Mouse (Mus musculus): ENCODE data around the gene H2-Q2.
A peak's percentile ranks its signal among the peaks of the same experiment; 100 is the strongest.
"Not testable (repeated sequence)": the region's sequence is repeated elsewhere in the genome, so short reads cannot be mapped to it uniquely, and the experiment has no call there.

H2-Q2 gene

DNA sequence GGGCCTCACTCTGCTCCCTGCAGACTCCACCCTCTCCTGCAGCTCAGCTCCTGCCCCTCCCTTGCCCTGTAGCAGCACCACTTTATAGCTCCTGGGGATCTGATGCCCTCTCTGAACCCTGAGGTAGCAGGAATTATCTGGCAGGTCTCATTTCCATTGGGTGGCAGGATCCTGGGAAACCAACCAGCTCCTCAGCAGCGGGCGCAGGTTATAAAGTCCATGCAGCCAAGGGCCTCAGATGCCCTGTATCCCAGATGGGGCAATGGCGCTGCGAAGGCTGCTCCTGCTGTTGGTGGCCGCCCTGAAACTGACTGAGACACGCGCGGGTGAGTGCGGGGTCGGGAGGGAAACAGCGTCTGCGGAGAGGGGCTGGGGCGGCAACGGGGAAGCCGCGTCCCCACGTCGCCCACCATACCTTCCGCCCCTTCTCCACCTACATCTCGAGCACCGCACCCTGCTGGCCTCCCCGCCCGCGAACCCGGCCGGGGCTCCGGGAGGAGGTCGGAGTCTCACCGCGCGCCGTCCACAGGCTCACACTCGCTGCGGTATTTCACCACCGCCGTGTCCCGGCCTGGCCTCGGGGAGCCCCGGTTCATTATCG, at the start of gene H2-Q2:
H2-Q2 (plus strand) TSS at position 172 of the 601 bp plus-strand sequence.
- DNase-seq (ENCODE audit: low read depth, low spot score): no peak

DNA sequence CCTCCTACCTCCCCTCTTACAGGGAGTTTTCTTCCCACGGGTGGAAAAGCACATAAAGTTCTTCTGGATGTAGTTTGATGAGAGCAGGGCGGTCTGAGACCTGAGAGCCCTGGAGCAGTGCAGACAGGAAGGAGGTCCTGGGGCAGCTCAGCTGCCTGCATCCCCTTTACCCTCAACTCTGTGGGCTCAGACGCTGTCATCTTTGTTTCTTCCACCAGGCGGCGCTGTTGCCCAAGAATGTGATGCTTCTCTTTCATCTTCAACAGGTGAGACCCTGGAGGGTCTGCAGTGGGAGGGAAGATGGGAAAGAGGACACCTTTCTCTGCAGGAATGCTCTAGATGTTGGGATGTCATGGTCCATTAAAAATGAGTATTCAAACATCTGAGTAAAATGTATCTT, 46.2 kb upstream of the H2-Q2 start:
- not testable (repeated sequence) for DNase-seq (ENCODE audit: low read depth, low spot score)

DNA sequence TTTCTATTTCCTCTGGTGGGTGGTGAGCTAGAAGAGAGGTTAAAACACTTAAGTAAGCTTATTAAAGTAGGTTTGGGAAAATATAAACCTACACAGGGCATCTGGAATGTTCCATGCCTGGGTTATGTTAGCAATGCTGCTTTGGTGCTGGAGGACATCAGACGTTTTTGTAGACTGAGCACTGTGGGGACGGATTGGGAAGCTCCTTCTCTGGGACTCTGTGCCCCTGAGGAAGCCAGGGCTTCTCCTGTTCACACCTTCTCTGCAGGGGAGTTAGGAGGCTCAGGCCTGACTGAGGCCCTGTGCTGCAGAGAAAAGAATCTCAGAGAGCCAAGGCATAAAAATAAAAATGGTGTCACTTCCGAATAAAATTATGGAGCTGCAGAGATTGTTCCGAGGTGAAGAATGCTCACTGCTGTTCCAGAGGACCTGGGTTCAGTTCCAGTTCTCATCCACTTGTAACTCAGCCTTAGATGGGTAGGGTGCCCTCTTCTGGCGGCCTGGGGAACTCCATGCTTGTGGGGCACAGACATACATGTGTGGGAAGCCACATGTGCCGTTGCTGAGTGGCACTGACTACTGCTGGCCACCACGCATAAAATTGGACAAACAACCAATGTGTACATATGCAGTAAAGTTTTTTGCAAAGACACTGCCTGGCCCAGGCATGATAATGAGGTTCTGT, 41.6 kb upstream of the H2-Q2 start:
- not testable (repeated sequence) for DNase-seq (ENCODE audit: low read depth, low spot score)

DNA sequence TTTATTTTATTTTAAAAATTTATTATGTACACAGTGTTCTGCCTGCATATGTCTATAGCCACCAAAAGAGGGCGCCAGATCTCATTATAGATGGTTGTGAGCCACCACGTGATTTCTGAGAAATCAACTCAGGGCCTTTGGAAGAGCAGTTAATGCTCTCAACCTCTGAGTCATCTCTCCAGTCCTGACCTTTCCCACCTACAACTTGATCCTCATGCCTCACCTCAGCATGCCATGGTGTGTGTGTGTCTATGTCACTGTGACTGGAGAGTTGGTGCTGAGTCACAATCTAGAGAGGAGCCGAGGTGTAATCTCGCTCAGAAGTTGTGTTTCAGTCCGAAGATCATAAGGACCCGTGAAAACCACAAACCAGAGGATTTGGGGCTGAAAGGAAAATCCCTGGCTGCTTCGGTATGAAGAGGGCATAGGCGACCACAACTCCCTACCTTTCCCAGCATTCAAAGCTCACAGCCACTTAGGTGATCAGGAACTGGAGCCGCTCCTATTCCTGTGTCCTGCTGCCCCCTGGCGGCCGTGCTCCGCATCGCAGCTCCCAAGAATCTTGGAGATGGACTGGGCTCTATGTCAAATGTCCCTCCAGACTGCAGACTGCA, 40.3 kb upstream of the H2-Q2 start:
- DNase-seq (ENCODE audit: low read depth, low spot score): peak; percentile 42

DNA sequence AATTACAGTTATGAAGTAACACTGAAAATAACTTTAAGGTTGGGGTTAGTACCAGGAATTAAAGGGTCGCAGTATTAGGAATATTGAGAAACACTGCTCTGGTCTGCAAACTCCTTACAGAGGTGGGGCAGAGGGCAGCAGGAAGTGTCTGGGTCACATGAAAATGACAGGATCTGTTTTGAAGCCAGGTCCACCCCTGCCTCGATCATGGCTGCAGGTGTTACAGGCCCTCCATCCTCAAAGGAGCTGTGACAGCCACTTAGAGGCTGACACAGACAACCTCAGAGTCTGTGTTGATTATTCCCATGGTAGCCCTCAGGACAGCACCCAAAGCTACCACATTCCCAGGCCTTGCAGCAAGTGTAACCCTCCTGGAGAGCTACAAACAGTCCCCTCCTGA, 38.8 kb upstream of the H2-Q2 start:
- no peak for DNase-seq (ENCODE audit: low read depth, low spot score)

DNA sequence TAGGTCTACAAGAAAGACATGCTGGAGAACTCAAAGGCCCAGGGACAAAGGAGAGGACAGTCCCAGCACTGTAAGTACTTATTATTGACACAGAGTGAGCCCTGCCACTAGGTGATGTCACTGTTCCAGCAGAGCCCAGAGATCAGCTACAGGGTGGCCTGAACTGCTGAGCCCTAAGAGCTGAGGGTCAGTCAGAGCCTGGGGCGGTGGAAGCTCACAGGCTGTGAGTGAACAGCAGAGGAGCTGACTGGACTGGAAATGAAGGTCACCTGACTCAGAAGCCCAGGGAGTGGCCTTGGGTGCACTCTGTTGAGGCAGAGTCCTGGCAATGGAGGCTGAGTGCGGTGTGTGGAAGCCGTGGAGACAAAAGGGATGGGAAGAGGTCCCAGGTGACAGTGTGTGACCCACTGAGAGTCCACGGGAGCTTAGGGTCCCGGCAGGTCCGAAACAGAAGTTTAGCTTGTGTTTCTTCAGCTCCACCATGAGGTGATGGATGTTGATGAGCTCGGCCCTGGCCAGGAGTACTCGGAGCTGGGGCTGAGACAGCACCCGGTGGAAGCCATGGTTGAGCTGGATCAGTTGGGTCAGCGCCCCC, 38.2 kb upstream of the H2-Q2 start:
- DNase-seq (ENCODE audit: low read depth, low spot score): no peak

DNA sequence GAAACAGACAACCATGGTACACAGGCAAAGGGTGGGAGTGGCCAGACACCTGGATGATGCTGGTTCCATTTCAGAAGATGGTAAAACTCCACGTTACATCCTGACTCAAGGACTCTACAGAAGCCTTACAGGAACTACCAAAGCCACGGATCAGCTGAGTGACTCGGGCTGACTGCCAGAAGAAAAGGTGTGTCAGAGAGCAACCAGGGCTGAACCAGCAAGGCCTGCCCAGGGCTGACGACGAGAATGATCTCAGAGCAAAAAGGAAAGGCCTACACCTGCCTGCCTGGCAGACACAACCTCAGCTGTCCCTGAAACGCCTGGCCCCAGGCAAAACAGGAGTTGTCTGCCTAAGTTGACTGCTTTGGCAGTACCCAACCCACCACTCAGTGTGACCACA, 37.6 kb upstream of the H2-Q2 start:
- no peak for DNase-seq (ENCODE audit: low read depth, low spot score)

DNA sequence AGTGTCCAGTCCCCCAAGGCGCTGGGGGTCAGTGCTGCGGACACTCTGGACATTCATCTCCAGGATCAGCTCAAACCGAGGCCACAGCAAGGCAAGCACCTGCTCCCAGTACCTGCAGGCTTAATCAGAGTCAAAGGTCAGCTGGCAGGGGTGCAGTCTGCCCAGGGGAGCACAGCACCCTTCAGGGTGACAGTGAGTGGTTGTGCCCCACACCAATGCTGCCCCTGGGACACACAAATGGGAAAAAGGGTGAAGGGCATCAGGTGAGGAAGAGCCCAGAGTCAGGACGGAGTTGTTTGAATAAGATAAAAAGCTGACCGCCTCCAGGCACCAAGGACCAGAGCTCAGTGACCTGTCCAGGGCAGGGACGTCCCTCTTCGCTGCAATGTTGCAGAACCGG, 37.1 kb upstream of the H2-Q2 start:
- not testable (repeated sequence) for DNase-seq (ENCODE audit: low read depth, low spot score)

DNA sequence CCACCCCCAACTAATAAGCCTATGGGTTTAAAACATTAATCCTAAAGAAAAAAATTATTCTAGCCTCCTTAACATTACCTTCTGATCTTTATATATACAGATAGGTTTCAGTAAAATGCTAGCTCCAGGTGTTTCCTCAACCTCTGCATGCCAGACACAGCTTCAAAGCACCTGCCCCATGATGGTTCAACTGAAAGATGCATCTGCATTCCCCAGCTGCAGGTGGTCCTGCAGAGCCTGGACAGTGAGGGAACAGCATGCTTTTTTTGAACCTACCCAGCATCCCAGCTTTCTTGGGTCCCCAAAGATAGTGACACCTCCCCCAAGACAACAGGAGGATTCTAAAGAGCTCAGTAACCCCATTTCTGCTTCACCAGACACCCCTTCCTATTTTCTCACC, 23.4 kb upstream of the H2-Q2 start:
- DNase-seq (ENCODE audit: low read depth, low spot score): no peak

DNA sequence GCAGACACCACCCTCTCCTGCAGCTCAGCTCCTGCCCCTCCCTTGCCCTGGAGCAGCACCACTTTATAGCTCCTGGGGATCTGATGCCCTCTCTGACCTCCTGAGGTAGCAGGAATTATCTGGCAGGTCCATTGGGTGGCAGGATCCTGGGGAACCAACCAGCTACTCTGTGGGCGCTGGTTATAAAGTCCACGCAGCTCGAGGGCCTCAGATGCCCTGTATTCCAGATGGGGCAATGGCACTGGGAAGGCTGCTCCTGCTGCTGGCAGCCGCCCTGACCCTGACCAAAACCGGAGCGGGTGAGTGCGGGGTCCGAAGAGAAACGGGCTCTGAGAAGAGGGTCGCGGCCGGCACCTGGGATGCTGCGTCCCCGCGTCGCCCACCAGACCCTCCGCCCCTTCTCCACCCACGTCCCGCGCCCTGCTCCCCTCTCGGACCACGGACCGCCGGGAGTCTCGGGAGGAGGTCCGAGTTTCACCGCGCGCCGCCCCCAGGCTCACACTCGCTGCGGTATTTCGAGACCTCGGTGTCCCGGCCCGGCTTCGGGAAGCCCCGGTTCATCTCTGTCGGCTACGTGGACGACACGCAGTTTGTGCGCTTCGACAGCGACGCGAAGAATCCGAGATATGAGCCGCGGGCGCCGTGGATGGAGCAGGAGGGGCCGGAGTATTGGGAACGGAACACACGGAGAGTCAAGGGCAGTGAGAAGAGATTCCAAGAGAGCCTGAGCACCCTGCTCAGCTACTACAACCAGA, 21.5 kb upstream of the H2-Q2 start, which contains the start of gene H2-Q1:
H2-Q1 (plus strand) TSS at position 79 of the 755 bp plus-strand sequence.
- no peak for DNase-seq (ENCODE audit: low read depth, low spot score)

DNA sequence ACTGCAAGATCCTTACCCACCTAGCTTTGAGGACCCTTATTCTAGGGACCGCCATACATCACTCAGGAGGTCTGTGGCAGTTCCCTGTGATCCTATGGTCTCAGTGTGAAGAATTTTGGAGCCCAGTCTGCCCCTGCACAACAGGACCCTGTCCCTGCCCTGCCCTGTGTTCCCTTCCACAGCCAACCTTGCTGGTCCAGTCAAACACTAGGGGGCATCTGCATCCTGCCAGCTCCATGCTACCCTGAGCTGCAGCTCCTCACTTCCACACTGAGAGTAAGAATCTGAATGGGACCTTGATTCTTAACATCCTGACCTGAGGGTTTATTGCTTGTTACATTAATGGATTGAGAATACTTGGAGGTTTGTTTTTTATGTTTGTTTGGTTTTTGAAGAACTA, 16.9 kb upstream of the H2-Q2 start:
- DNase-seq (ENCODE audit: low read depth, low spot score): not testable (repeated sequence)

DNA sequence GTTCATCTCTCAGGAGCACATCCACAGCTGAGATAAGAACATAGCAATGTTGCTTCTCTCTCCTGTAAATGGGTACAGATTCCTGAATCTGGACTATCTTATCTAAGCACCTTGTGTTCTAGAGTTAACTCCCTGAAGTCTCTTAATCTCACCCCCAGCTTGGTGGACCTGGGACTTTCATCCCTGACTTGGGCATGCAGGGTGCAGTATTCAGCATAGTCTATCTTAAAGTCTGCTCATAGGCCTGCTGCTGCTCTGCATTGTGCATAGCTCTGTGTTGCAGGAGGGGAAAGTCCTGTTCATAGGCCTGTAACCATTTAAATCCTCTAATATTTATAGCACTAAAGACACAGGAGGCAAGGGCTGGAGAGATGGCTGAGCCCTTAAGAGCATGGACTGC, 16.0 kb upstream of the H2-Q2 start:
- not testable (repeated sequence) for DNase-seq (ENCODE audit: low read depth, low spot score)

DNA sequence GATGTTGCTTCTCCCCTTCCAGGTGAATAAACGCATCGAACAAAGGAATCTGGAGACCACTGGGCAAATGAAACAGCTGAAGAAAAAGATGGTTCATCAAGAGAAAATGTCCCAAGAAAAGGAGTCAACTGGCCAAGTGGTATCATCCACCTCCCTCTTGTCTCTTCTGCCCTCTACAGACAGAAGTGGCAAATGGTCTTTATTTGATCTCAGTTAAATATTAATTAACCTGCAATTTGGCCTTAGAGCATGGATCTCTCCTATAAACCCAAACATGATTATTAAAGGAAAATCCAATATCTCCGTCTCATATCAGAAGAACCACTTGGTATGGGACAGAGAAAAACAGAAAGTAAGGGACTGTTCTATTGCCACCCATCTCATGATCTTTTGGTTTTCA, 12.3 kb upstream of the H2-Q2 start:
- DNase-seq (ENCODE audit: low read depth, low spot score): not testable (repeated sequence)

DNA sequence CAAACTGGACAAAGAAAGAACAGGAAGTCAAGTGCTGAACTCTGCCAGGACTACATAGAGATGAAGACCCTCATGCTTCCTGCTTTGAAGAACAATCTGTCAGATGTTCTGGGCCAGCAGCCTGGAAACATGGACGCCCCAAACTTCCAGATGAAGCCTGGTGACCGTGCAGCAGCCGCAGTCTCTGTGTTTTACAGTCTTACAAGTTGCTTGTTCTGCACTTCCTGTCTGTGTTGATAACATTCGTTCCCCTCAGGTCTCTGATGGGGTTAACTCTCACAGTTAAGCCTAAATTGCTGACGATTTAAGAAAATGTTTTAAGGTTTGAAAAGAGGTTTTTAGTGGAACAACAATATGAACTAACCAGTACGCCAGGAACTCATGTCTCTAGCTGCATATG, 10.5 kb upstream of the H2-Q2 start:
- not testable (repeated sequence) for DNase-seq (ENCODE audit: low read depth, low spot score)

DNA sequence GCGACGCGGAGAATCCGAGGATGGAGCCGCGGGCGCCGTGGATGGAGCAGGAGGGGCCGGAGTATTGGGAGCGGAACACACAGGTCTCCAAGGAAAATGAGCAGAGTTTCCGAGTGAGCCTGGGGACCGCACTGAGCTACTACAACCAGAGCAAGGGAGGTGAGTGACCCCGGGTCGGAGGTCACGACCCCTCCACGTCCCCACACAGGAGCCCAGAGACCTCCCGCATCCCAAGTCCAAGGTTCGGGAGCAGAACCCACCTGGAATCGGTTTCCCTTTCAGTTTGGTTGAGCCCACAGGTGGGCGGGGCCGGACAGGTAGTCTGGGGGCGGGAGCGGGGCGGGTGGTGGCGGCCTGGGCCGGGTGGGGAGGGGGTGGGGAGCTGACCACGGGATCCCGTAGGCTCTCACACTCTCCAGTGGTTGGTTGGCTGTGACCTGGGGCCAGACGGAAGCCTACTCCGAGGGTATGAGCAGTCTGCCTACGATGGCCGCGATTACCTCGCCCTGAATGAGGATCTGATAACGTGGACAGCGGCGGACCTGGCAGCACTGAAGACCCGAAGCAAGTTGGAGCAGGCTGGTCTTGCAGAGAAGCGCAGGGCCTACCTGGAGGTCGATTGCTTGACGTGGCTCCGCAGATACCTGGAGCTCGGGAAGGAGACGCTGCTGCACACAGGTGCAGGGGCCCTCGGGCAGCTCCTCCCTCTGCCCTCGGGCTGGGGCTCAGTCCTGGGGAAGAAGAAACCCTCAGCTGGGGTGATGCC, 852 bp downstream of the H2-Q2 start:
- no peak for DNase-seq (ENCODE audit: low read depth, low spot score)

DNA sequence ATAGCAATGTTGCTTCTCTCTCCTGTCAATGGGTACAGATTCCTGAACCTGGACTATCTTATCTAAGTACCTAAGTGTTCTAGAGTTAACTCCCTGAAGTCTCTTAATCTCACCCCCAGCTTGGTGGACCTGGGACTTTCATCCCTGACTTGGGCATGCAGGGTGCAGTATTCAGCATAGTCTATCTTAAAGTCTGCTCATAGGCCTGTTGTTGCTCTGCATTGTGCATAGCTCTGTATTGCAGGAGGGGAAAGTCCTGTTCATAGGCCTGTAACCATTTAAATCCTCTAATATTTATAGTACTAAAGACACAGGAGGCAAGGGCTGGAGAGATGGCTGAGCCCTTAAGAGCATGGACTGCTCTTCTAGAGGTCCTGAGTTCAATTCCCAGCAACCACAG, 5.6 kb downstream of the H2-Q2 start:
- DNase-seq (ENCODE audit: low read depth, low spot score): not testable (repeated sequence)

DNA sequence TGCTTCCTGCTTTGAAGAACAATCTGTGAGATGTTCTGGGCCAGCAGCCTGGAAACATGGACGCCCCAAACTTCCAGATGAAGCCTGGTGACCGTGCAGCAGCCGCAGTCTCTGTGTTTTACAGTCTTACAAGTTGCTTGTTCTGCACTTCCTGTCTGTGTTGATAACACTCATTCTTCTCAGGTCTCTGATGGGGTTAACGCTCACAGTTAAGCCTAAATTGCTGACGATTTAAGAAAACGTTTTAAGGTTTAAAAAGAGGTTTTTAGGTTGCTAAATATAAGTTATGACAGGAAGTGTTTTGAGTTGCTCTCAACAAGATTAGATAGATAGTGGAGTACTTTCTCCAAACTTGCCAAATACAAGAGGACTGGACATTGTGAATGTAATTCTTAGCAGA, 11.2 kb downstream of the H2-Q2 start:
- not testable (repeated sequence) for DNase-seq (ENCODE audit: low read depth, low spot score)

DNA sequence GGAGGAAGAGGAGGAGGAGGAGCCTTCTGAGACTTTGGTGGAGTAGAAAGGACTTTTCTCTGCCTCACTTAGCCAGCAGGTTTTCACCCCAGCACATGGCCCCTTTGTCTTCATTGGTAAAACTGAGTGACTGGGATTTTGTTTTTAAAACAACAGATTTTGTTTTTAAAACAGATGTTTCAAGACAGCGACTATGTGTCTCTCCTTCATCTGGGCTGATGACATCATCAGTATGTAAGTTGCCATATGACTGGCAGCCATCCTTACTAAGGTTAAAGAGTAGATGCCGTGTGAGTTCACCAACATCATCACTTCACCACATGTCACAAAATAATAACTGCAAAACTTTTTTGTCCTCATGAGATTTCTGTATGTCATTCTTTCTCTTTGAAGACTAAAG, 12.0 kb downstream of the H2-Q2 start:
- DNase-seq (ENCODE audit: low read depth, low spot score): no peak

DNA sequence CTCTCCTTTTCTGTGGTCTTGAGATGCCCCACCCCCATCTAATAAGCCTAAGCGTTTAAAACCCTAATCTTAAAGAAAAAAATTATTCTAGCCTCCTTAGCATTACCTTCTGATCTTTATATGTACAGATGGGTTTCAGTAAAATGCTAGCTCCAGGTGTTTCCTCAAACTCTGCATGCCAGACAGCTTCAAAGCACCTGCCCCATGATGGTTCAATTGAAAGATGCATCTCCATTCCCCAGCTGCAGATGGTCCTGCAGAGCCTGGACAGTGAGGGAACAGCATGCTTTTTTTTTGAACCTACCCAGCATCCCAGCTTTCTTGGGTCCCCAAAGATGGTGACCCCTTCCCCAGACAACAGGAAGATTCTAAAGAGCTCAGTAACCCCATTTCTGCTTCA, 15.0 kb downstream of the H2-Q2 start:
- DNase-seq (ENCODE audit: low read depth, low spot score): no peak

DNA sequence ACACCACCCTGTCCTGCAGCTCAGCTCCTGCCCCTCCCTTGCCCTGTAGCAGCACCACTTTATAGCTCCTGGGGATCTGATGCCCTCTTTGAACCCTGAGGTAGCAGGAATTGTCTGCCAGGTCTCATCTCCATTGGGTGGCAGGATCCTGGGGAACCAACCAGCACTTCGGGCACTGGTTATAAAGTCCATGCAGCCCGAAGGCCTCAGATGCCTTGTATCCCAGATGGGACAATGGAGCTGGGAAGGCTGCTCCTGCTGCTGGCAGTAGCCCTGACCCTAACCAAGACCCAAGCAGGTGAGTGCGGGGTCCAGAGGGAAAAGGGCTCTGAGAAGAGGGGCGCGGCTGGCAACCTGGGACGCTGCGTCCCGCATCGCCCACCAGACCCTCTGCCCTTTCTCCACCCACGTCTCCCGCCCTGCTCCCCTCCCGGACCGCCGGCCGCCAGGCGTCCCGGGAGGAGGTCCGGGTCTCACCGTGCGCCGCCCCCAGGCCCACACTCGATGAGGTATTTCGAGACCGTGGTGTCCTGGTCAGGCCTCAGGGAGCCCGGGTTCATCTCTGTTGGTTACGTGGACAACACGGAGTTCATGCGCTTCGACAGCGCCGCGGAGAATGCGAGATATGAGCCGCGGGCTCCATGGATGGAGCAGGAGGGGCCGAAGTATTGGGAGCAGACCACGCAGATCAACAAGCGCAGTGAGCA, 16.9 kb downstream of the H2-Q2 start:
- DNase-seq (ENCODE audit: low read depth, low spot score): no peak

DNA sequence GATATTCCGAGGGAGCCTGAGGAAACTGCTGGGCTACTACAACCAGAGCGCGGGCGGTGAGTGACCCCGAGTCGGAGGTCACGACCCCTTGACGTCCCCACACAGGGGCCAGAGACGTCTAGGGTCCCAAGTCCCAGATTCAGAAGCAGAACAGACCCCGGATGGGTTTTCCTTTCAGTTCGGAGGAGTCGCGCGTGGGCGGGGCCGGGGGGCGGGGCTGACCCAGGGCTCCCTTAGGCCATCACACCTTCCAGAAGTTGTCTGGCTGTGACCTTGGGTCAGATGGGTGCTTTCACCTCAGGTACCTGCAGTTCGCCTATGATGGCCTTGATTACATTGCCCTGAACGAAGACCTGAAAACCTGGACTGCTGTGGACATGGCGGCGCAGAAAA, 17.4 kb downstream of the H2-Q2 start:
- no peak for DNase-seq (ENCODE audit: low read depth, low spot score)
